Mouse (Mus musculus) lung, embryonic 15.5 days (tissue): ENCODE data around the gene Fam216b. TPM values are rescaled to one million over a fixed set of nuclear protein-coding genes. Genes with fewer than 3 reads are reported as not detected.

Experiments used
- ATAC-seq: fragments of 200-750 bp; cut with Nextera tagmentation; 2 replicates; pipeline ENCODE4 v1.8.0; 2017; ENCODE audit warnings: moderate number of reproducible peaks, borderline replicate concordance; ENCODE audit not compliant: low FRiP score, low TSS enrichment; ENCODE audit errors: extremely low read depth
- H3K27ac ChIP-seq: fragments of 300-500 bp; sonication (generic); 2 replicates; pipeline ENCODE4 v1.5.1; 2015; ENCODE audit warnings: moderate library complexity, mild to moderate bottlenecking, inconsistent platforms
- H3K27me3 ChIP-seq: fragments of 300-500 bp; sonication (generic); 2 replicates; pipeline ENCODE4 v1.6.1; 2015; ENCODE audit warnings: inconsistent platforms
- H3K36me3 ChIP-seq: fragments of 300-500 bp; sonication (generic); 2 replicates; pipeline ENCODE4 v1.6.1; 2015; ENCODE audit warnings: inconsistent platforms
- H3K4me1 ChIP-seq: fragments of 300-500 bp; sonication (generic); 2 replicates; pipeline ENCODE4 v1.6.1; 2015; ENCODE audit warnings: inconsistent platforms
- H3K4me2 ChIP-seq: fragments of 300-500 bp; sonication (generic); 2 replicates; pipeline ENCODE4 v1.6.1; 2015; ENCODE audit warnings: inconsistent platforms, mild to moderate bottlenecking, moderate library complexity
- H3K4me3 ChIP-seq: fragments of 300-500 bp; sonication (generic); 2 replicates; pipeline ENCODE4 v1.5.1; 2015; ENCODE audit warnings: mild to moderate bottlenecking, inconsistent platforms
- H3K9ac ChIP-seq: fragments of 300-500 bp; sonication (generic); 2 replicates; pipeline ENCODE4 v1.6.1; 2015; ENCODE audit warnings: inconsistent platforms
- H3K9me3 ChIP-seq: fragments of 300-500 bp; sonication (generic); 2 replicates; pipeline ENCODE4 v1.6.1; 2016; ENCODE audit warnings: inconsistent platforms
- WGBS: fragments of 180-500 bp; shearing (Covaris S2); methylation state at CpG from one replicate; pipeline ENCODE4 v1.1.7; 2015; 5-methylcytosine and 5-hydroxymethylcytosine counted together
- polyA plus RNA-seq: library from polyadenylated mRNA; unstranded; fragments of >200 nt; fragmentation: Nextera tagmentation; extraction: Ambion mirVana; gene quantifications from 2 replicates; pipeline ENCODE4 v1.2.1, GENCODE M21; 2015

The Fam216b gene
- polyA plus RNA-seq, 1 experiment from 2014 or later = 0.46 TPM

DNA sequence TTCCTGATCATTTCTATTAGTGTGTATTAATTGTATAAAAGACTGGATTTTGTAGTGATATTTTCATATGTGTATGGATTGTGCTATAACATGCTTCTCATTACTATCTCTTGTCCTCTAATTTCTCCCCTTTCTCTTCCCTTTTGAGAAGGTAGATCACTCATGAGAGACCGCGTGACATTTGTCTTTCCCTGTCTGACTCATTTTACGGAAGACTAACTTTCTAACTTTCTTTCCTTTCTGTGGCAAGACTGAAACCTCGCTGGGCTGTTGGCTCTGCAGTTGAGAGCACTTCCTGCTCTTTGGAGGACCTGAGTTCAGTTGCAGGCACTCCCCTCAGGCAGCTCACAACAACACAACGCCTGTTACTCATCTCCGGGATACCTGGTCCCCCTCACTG, 48.2 kb downstream of the Fam216b start:
- Histone ChIP-seq H3K4me1 (no peaks in the 10 kb centered on the region), H3K9ac (no peak overlapping the region), H3K27ac (no peak overlapping the region), H3K36me3 (no peaks in the 10 kb centered on the region), H3K9me3 (no peaks in the 10 kb centered on the region), H3K4me3 (no peak overlapping the region), H3K4me2 (no peak overlapping the region), H3K27me3 (no peaks in the 10 kb centered on the region)
- ATAC-seq = no peak
- WGBS = 91% methylated on average over 6 of the region's 6 CpGs

- WGBS = 64% methylated on average over 8 of the region's 8 CpGs
Observed at GRCm38 (mm10) chr14:78038876-78039275, 49.9 kb downstream of the Fam216b start.

More at GRCm38 (mm10) chr14:78038876-78039275, 49.9 kb downstream of the Fam216b start:
- H3K4me1 ChIP-seq = no peaks in the 10 kb centered on the region
- H3K27me3 ChIP-seq = no peaks in the 10 kb centered on the region
- no peaks in the 10 kb centered on the region for H3K9me3 ChIP-seq
- no peak overlapping the region for H3K27ac ChIP-seq
- no peaks in the 10 kb centered on the region for H3K36me3 ChIP-seq
- no peak overlapping the region for H3K4me2 ChIP-seq
- no peak overlapping the region for H3K9ac ChIP-seq
- ATAC-seq = no peak
- no peak overlapping the region for H3K4me3 ChIP-seq

Other genes starting within 250 kb of the Fam216b start
- gene Dnajc15, start 213.9 kb downstream of the Fam216b start, polyA plus RNA-seq = 92.1 and 94.1 TPM in 2 replicates
- 0.58 and 1.4 TPM in 2 replicates for gene Epsti1, start 184.8 kb downstream of the Fam216b start, polyA plus RNA-seq
- gene Tnfsf11, start 219.0 kb upstream of the Fam216b start, polyA plus RNA-seq = 0.14 and 0.31 TPM in 2 replicates